Mouse (Mus musculus) liver, embryonic 14.5 days (tissue): ENCODE measurements around the gene Gna14. TPM values are rescaled to one million over a fixed set of nuclear protein-coding genes. Genes with fewer than 3 reads are reported as not detected.

Experiments used
- ATAC-seq: fragments of 200-750 bp; cut with Nextera tagmentation; 2 replicates; pipeline ENCODE4 v1.8.0; 2017; ENCODE audit warnings: moderate number of reproducible peaks, mild to moderate bottlenecking, moderate library complexity; ENCODE audit not compliant: insufficient read depth
- DNase-seq, 3 experiments: peaks; one replicate each; pipeline ENCODE4 v3.0.0-alpha.2; 2012 to 2013; ENCODE audit warnings: low read depth in 3 of 3, low spot score in 3 of 3
- H3K27ac ChIP-seq: fragments of 300-500 bp; sonication (generic); 2 replicates; pipeline ENCODE4 v1.5.1; 2014; ENCODE audit warnings: moderate library complexity, mild to moderate bottlenecking, control low read depth, inconsistent platforms
- H3K27me3 ChIP-seq: fragments of 300-500 bp; sonication (generic); 2 replicates; pipeline ENCODE4 v1.6.1; 2014; ENCODE audit warnings: mild to moderate bottlenecking, low read length, moderate library complexity; ENCODE audit not compliant: control insufficient read depth, insufficient read depth
- H3K36me3 ChIP-seq: fragments of 300-500 bp; sonication (generic); replicated peaks from 2 replicates; pipeline ENCODE4 v1.6.1; 2014; ENCODE audit warnings: low read depth; ENCODE audit not compliant: control insufficient read depth, insufficient read depth
- H3K4me1 ChIP-seq, 2 experiments: fragments of 200-500 bp in 1 of 2; fragments of 300-500 bp in 1 of 2; sonication (generic) in 1 of 2; replicated peaks; 2 replicates each; pipeline ENCODE4 v1.6.1; 2012 to 2014; ENCODE audit warnings: antibody characterized with exemption in 1 of 2, inconsistent platforms in 1 of 2, low read length in 1 of 2; ENCODE audit not compliant: control insufficient read depth in 2 of 2, insufficient read depth in 2 of 2
- H3K4me2 ChIP-seq: fragments of 300-500 bp; sonication (generic); 2 replicates; pipeline ENCODE4 v1.6.1; 2014; ENCODE audit warnings: low read depth, mild to moderate bottlenecking, control low read depth, moderate library complexity
- H3K4me3 ChIP-seq, 2 experiments: fragments of 200-500 bp in 1 of 2; fragments of 300-500 bp in 1 of 2; sonication (generic) in 1 of 2; 2 replicates each; pipeline ENCODE4 v1.5.1; 2012 to 2014; ENCODE audit warnings: low read depth in 2 of 2, low read length in 2 of 2, mild to moderate bottlenecking in 2 of 2, control low read depth in 1 of 2, inconsistent platforms in 1 of 2, moderate library complexity in 1 of 2; ENCODE audit not compliant: insufficient read depth in 1 of 2
- H3K9ac ChIP-seq: fragments of 300-500 bp; sonication (generic); replicated peaks from 2 replicates; pipeline ENCODE4 v1.6.1; 2014; ENCODE audit warnings: mild to moderate bottlenecking, control low read depth, moderate library complexity
- H3K9me3 ChIP-seq: fragments of 300-500 bp; sonication (generic); 2 replicates; pipeline ENCODE4 v1.6.1; 2016; ENCODE audit warnings: low read length, mixed read lengths; ENCODE audit not compliant: control insufficient read depth
- CTCF ChIP-seq: IDR thresholded peaks from 2 replicates; pipeline ENCODE4 v1.5.1; 2016; ENCODE audit warnings: antibody characterized with exemption, low read depth, control low read depth
- EP300 ChIP-seq: IDR thresholded peaks from 2 replicates; pipeline ENCODE4 v1.6.1; 2016; ENCODE audit warnings: antibody characterized with exemption, low read depth
- WGBS: fragments of 180-500 bp; shearing (Covaris S2); extraction: QIAGEN DNeasy Blood & Tissue Kit; methylation state at CpG from one replicate; pipeline ENCODE4 v1.1.7; 2014; ENCODE audit not compliant: insufficient replicate concordance; 5-methylcytosine and 5-hydroxymethylcytosine counted together
- polyA plus RNA-seq, 2 experiments: library from polyadenylated mRNA; depleted of rRNA in 1 of 2; stranded (reverse) in 1 of 2; unstranded in 1 of 2; fragments of >200 nt; fragmentation: Nextera tagmentation in 1 of 2; extraction: Ambion mirVana in 1 of 2; gene quantifications; 2 replicates each; pipeline versions ENCODE4 v1.2.1 to v1.2.3; 2012 to 2014

The Gna14 gene
- polyA plus RNA-seq, 2 experiments, result 0.85 to 0.87 TPM

GRCm38 (mm10) chr19:16490756-16491155 is 55.2 kb downstream of the Gna14 start:
- no peaks in the 10 kb centered on the region for H3K36me3 ChIP-seq
- H3K4me2 ChIP-seq, result no peak overlapping the region
- DNase-seq (no peak), ATAC-seq (no peak)
- no peak overlapping the region for H3K9ac ChIP-seq
- H3K27ac ChIP-seq, result no peak overlapping the region
- no peaks in the 10 kb centered on the region for H3K9me3 ChIP-seq
- TF ChIP-seq CTCF (no peak), EP300 (no peak)
- WGBS, result 62% methylated on average over 12 of the region's 12 CpGs
- no peak overlapping the region for H3K4me3 ChIP-seq
- H3K4me1 ChIP-seq, result peaks cover 15 to 24% of the 10 kb centered on the region in 2 experiments
- no peaks in the 10 kb centered on the region for H3K27me3 ChIP-seq

- H3K9ac ChIP-seq, result no peak overlapping the region
- no peaks in the 10 kb centered on the region for H3K9me3 ChIP-seq
- H3K4me1 ChIP-seq, result peaks cover 15 to 26% of the 10 kb centered on the region in 2 experiments
- no peak overlapping the region for H3K4me3 ChIP-seq
- TF ChIP-seq EP300, result no peak
- TF ChIP-seq CTCF, result no peak
- DNase-seq (no peak), ATAC-seq (no peak)
- H3K4me2 ChIP-seq, result no peak overlapping the region
- H3K27ac ChIP-seq, result no peak overlapping the region
- H3K27me3 ChIP-seq, result no peaks in the 10 kb centered on the region
- WGBS, result 64% methylated on average over 7 of the region's 7 CpGs
- no peaks in the 10 kb centered on the region for H3K36me3 ChIP-seq
These were observed 55.9 kb downstream of the Gna14 start for GRCm38 (mm10) chr19:16491497-16491896.

- no peak overlapping the region for H3K4me2 ChIP-seq
- no peaks in the 10 kb centered on the region for H3K9me3 ChIP-seq
- H3K4me1 ChIP-seq, result peaks cover 15 to 27% of the 10 kb centered on the region in 2 experiments
- ATAC-seq, result 0 out of 2 replicates have a peak, but pooled peaks have one; percentile 29
- H3K4me3 ChIP-seq, result no peak overlapping the region
- 12% methylated on average over 1 of the region's 1 CpGs for WGBS
- TF ChIP-seq EP300, result peak; percentile 66
- no peak for TF ChIP-seq CTCF
- no peak overlapping the region for H3K9ac ChIP-seq
- DNase-seq, result no peak
- H3K27me3 ChIP-seq, result no peaks in the 10 kb centered on the region
- no peaks in the 10 kb centered on the region for H3K36me3 ChIP-seq
- H3K27ac ChIP-seq, result no peak overlapping the region
These were observed 56.9 kb downstream of the Gna14 start for GRCm38 (mm10) chr19:16492453-16492852.

GRCm38 (mm10) chr19:16494816-16495516 is 59.4 kb downstream of the Gna14 start:
- 28% methylated on average over 10 of the region's 10 CpGs for WGBS
- no peak overlapping the region; the same call in 1 of the 2 replicates for H3K9ac ChIP-seq
- DNase-seq (peak in 1 of 3 experiments; percentile 51), ATAC-seq (peak; percentile 78)
- H3K4me3 ChIP-seq, result no peak overlapping the region
- H3K9me3 ChIP-seq, result no peaks in the 10 kb centered on the region
- H3K36me3 ChIP-seq, result no peaks in the 10 kb centered on the region
- TF ChIP-seq CTCF, result no peak
- no peak for TF ChIP-seq EP300
- H3K27me3 ChIP-seq, result no peaks in the 10 kb centered on the region
- peaks cover 15 to 29% of the 10 kb centered on the region in 2 experiments for H3K4me1 ChIP-seq
- peak overlapping the region; percentile 16; the same call in 1 of the 2 replicates for H3K4me2 ChIP-seq
- no peak overlapping the region for H3K27ac ChIP-seq

GRCm38 (mm10) chr19:16496016-16496415 is 60.5 kb downstream of the Gna14 start:
- TF ChIP-seq EP300 (no peak), CTCF (no peak)
- H3K9ac ChIP-seq, result no peak overlapping the region
- H3K27me3 ChIP-seq, result no peaks in the 10 kb centered on the region
- H3K9me3 ChIP-seq, result no peaks in the 10 kb centered on the region
- 77% methylated on average over 5 of the region's 5 CpGs for WGBS
- peaks cover 15 to 29% of the 10 kb centered on the region in 2 experiments for H3K4me1 ChIP-seq
- H3K4me2 ChIP-seq, result no peak overlapping the region
- H3K4me3 ChIP-seq, result no peak overlapping the region
- no peak overlapping the region for H3K27ac ChIP-seq
- DNase-seq (no peak), ATAC-seq (no peak)
- no peaks in the 10 kb centered on the region for H3K36me3 ChIP-seq
